Mouse (Mus musculus) kidney, postnatal 14 days (tissue): ENCODE measurements at regions not wholly inside any gene's neighbourhood (a gene's known extent, or its start where the extent isn't known, plus 50 kb on each side); places are given as distances from the start of the nearest gene placed in this dataset.
A peak's percentile ranks its signal among the peaks of the same experiment; 100 is the strongest.

Source experiments
- DNase-seq: peaks from one replicate; pipeline ENCODE4 v3.0.0; 2022; ENCODE audit warnings: mixed read lengths

- no peak for DNase-seq
Observed at GRCm38 (mm10) chr7:70109013-70109412, 257.5 kb downstream of the Nr2f2 start.

GRCm38 (mm10) chr7:70105024-70105423 is 261.5 kb downstream of the Nr2f2 start:
- no peak for DNase-seq

DNA sequence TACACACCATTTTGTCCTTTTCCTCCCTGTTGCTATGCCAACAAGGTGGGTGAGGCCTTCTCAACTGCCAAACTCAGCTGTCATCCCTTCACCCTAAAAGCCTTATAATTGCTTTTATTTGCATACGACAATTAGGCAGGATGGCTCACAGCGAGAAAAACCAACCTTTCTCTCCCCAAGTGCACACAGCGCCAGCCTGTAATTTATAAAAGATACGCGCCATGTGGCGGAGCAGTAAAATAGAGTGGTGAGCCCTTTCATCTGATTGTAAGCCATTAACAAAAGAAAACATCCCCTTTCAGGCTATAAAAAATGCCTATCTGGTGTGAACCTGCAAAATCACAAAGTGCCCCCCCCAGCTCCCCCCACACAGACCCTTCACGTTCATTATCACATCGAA is 262.0 kb downstream of the Nr2f2 start:
- DNase-seq: no peak

GRCm38 (mm10) chr7:70103680-70104079 is 262.9 kb downstream of the Nr2f2 start:
- no peak for DNase-seq

DNA sequence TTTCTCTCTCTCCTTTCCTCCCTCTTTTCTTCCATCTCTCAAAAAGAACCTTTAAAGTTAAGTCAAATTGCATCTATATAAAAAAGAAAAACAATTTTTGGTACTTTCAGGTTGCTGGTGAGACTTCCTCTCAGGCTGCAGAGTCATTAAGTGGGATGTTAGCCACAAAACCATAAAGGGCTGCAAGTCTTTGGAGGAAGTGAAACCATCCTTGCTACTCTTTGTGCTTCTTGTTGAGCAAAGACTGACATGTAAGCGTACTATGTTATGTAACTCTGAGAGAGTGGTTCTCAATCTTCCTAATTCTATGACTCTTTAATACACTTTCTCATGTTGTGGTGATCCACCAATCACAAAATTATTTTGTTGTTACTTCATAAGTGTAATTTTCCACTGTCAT is 267.5 kb downstream of the Nr2f2 start:
- no peak for DNase-seq

DNA sequence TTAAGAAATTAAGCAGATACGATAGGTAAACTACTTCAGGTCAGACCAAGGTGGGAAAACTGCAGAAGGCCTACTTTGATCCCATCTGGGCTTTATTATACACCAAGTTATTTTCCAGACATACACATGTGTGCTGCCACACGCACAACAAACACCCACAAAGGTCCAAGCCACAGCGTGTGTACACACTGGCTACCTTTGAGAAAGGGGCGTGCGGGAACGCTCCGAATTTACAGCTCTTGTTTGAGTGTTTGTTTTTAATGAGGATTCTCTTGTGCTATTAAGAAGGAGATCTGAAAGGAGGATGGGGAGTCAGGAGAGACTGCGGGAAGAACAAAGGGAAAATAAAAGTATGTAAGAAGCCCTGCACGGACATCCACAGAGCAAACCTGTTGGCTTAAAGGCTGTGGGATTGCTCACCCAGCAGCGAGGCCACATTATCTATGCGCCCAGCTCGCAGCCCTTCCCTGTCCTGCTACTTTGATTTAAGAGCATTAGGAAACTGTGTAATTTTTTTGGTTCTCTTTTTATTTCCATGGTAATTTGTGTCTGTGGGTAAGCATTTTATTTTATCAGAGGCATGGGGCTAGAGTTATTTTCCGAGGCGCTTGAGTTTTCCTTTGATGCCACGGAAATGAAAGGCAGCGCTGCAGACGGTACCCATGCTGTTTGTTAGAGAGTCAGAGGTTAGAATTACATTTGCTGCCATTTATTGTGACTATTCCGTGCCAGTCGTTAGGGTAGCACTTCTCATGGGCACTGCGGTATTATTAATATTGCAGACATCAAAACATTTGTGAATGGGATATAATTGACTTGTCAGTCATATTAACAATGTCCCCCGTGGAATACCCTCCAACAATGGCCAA is 272.4 kb downstream of the Nr2f2 start:
- DNase-seq: no peak

- DNase-seq: no peak
Observed at GRCm38 (mm10) chr7:70092089-70092488, 274.4 kb downstream of the Nr2f2 start.

- no peak for DNase-seq
Observed at GRCm38 (mm10) chr7:70089121-70089520, 277.4 kb downstream of the Nr2f2 start.

GRCm38 (mm10) chr7:70069662-70070061 is 296.9 kb downstream of the Nr2f2 start:
- DNase-seq: no peak

DNA sequence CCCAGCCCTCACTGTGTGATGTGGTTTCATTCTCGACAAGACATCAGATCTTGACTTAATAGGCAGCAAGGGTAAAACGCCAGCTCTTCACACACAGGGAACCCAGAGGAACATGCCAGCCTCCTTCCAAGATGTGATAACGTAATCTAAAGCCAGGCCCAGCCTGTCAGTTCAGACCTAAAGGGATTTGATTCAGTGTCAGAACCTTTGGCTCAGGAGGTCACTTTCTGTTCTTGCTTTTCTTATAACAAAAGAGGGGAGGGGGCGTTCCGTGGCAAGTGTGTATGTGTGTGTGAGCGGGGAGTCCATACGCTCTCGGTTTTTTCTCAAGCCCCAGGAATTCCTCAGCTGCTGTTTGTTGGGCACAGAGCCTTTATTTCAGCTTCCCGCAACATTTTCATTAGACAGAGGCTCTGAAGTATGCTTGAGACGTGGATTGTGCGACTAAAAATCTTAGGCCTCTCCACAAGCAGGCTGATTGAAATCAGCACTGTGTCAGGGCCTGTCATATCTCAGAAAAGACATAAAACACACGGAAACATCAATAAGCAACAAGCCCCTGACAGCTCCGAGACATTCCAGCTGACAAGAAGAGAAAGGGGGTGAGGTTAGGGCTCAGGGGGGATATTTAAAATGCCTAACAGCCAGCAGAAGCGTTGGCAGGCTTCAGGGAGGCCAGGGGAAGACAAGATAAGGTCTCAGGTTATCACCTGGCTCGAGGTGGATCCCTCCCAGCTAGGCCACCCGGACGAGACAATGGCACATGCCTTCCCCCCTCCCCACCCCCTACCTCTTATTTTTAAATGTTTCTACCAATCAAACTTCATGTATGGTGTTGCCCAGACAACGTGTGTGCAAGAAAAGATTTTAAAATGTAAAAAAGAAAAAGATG is 298.5 kb downstream of the Nr2f2 start:
- DNase-seq: no peak

- DNase-seq: no peak
Observed at GRCm38 (mm10) chr7:70067071-70067470, 299.5 kb downstream of the Nr2f2 start.

DNA sequence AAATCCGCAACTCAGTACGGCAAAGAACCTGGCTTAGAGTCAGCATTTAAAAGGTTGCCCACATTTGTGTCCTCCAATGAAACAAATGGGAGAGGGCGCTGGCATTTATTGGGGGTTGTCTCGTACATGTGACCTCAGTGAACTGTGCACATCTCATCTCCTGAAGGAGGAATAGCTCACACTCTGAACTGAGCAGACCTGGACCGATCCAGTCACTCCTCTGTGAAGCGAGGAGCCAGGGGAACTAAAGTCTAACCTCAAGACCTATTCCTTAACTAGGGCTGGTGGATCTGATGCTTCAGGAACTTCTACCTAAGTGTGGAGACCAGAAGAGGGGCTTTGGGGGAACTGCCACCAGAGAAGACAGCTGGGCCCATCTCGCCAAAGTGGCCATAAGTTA is 300.1 kb downstream of the Nr2f2 start:
- DNase-seq: no peak

- DNase-seq: peak; percentile 35
Observed at GRCm38 (mm10) chr7:70065471-70066130, 300.9 kb downstream of the Nr2f2 start.

GRCm38 (mm10) chr7:70047415-70047753 is 319.2 kb downstream of the Nr2f2 start:
- DNase-seq: no peak

DNA sequence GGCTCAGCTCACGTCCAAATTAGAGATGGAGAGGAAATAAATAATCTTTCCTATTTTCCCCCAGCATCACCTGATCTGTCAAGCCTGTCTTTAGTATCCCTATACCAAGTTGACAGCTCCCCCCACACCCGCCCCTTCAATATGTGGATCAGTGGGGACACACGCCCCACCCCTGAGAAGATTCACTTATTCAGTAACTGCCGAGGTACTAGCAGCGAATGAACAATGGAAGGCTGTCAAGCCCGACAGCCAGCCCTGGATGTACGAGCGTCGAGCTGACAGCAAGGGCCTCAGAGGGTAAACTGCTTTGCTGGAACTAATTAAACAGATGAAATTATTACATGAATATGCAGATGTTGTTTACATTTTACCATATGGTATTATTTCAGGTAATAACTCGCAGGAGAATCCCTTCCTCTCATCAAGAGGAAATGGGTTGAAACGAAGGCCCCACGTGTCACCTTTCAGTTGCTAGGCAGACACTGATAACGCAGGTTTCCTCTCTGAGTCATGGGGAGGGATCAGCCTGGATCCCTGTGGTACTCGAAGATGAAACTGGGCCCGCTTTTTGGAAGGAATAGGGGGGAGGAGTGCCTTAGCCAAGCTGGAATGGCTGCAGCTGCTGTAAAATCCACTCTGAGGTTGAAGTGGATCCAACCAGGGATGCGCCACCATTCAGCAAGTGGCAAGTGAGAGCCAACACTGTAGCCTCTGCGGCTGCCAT is 319.7 kb downstream of the Nr2f2 start:
- no peak for DNase-seq

- no peak for DNase-seq
Observed at GRCm38 (mm10) chr7:70037011-70037410, 329.5 kb downstream of the Nr2f2 start.

- DNase-seq: no peak
Observed at GRCm38 (mm10) chr7:70032857-70033256, 333.7 kb downstream of the Nr2f2 start.

DNA sequence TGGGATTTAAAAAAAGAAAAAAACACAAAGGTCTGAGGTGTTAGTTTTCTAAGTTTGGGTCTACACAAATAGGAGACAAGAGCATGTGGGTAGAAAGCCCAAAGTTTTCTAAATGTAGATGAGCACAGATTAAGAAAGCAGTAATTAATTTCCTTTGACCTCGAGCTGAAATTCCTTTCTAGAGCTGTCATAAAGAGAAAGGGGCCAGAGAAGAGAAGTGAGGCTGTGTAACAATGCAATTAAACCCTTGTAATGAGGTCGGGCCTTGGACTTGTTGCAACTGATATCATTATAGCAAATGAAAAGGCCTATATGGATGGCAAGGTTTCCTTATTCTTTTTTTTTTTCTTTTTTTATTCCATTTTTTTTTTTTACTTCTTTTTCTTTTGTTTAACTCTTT is 337.2 kb downstream of the Nr2f2 start:
- DNase-seq: no peak

DNA sequence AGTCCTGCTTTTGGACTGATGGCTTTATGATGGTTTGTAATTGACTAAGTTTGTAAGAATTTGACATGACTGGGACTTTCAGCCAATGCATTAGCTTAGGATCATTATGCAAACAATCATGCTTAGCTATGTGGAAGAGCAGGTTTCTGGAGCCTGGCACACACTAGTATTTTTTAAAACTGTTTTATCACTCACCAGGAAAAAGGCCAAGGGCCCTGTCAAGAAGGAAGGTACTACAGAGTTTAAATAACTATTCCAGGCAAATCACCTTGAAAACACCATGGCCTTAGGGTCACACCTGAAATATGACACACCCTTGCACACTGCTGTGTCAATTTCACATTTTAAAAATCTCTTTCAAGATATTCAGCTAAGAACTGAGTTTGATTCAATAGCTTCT is 341.0 kb downstream of the Nr2f2 start:
- DNase-seq: peak; percentile 27

DNA sequence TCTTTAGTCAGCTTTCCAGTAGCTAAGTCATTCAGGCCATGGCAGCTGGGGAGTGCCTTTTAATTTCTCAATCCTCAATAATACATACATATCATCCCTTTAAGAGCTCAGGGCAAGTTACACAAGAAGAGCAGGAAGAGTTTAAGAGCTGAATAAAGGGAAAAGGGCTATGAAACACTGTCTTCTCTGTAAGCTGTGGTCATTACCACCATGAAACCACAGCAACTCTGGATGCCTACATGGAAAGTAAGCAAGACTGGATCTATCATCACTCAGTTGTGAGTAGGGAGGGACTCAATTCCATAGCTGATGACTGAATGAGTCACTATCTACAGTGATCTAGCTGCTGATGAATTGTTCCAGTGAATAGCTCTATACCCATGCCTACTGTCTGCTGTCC is 349.9 kb downstream of the Nr2f2 start:
- DNase-seq: no peak

GRCm38 (mm10) chr7:70003200-70003986 is 363.1 kb downstream of the Nr2f2 start:
- no peak for DNase-seq

- no peak for DNase-seq
Observed at GRCm38 (mm10) chr7:69998756-69999155, 367.8 kb downstream of the Nr2f2 start.
